Comparison of ENCODE assay signal across 12 mouse cellular contexts in genomic region chr8:75254027-75254426, GRCm38 (mm10). TPM values are rescaled to one million over a fixed set of nuclear protein-coding genes. Genes with fewer than 3 reads are reported as not detected.
"Had no signal": no experiment of that assay in that cellular context is flagged by ENCODE, and none has a peak within 500 bp of the region (broad histone marks: within the 10 kb centered on the region; RNA-seq: fewer than 3 reads in every experiment).

No protein-coding gene starts in this region.

- H3K9me3 ChIP-seq: limb, embryonic 13.5 days; midbrain, embryonic 12.5 days had no signal

- H3K27ac ChIP-seq: layer of hippocampus, adult 2 months; limb, embryonic 13.5 days; liver, embryonic 14.5 days; midbrain, embryonic 12.5 days; stomach, postnatal 0 days had no signal

- DNase-seq: kidney, postnatal 4 days; left cerebral cortex, postnatal 4 days; lung, adult 18-20 months; right cerebral cortex, postnatal 14 days; thymus, postnatal 4 days had no signal

- H3K4me1 ChIP-seq: limb, embryonic 13.5 days; midbrain, embryonic 12.5 days had no signal

- H3K36me3 ChIP-seq: limb, embryonic 13.5 days; midbrain, embryonic 12.5 days had no signal

- H3K4me3 ChIP-seq: layer of hippocampus, adult 2 months; limb, embryonic 13.5 days; midbrain, embryonic 12.5 days had no signal

- H3K27me3 ChIP-seq: limb, embryonic 13.5 days; midbrain, embryonic 12.5 days had no signal

- ATAC-seq: midbrain, embryonic 16.5 days had no signal

- H3K9ac ChIP-seq: limb, embryonic 13.5 days; liver, embryonic 14.5 days; midbrain, embryonic 12.5 days had no signal

- H3K4me2 ChIP-seq: limb, embryonic 13.5 days; midbrain, embryonic 12.5 days had no signal

RNA-seq across cellular contexts. Expression of gene Rasd2, which starts 40.3 kb away (rescaled TPM):
- total RNA-seq: megakaryocyte-erythroid progenitor cell, adult 5-6 weeks had no signal
- polyA plus RNA-seq: liver, embryonic 14.5 days had no signal
